Mouse (Mus musculus): ENCODE data around the gene Lars2.

DNA sequence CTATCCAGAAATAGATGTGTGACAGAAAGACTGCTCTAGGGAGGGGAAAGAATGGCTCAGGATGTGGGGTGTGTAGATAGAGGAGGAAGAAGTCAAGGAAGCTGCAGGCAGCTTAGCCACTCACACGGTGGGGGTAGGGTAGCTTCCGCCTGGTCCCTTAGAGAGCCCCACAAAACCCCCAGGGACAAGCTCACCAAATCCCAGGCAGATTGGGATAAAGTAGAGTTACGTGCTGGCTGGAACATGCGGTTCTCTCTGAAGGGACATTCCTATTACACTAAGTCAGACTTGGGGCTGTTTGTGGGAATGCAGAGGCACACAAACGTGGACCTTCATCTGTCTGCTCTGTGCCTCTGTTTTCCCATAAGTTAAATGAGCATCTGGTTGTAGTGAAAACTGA, 124.2 kb downstream of the Lars2 start:
- TF ChIP-seq POLR2A (IDR thresholded peaks at IDR 0.05; ENCODE audit: borderline replicate concordance, low read depth, low read length), result no peak
- no peak for TF ChIP-seq CTCF (IDR thresholded peaks at IDR 0.05; ENCODE audit: low read depth, low read length)
